In the genomic region with DNA sequence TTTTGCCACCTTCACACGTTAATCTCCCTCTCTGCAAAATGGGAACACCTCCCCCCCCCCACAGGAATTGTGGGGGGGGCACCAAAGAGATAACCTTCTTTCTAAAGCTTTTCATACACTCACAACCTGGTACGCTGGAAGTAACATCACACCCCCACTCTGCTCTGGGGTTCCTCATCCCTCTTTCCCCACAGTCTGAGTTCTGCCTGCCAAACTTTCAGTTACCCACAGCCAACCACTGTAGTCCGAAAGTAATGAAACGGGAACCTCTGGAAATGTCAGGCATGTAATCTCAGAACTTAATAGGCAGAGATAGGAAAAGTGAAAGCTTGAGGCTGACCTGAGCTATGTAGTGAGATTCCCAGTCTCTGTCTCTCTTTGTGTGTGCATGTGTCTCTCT, we compare ENCODE assay signal across 31 mouse cellular contexts. TPM values are rescaled to one million over a fixed set of nuclear protein-coding genes. Genes with fewer than 3 reads are reported as not detected.
"Had no signal": no experiment of that assay in that cellular context is flagged by ENCODE, and none has a peak within 500 bp of the region (broad histone marks: within the 10 kb centered on the region; RNA-seq: fewer than 3 reads in every experiment).

No protein-coding gene starts in this region.

- H3K27me3 ChIP-seq: heart, embryonic 13.5 days; heart, embryonic 15.5 days; hindbrain, embryonic 12.5 days; intestine, embryonic 15.5 days; kidney, embryonic 15.5 days; limb, embryonic 12.5 days; liver, embryonic 13.5 days had no signal

- H3K4me2 ChIP-seq: heart, embryonic 11.5 days; heart, embryonic 13.5 days; heart, embryonic 15.5 days; hindbrain, embryonic 12.5 days; hindbrain, embryonic 14.5 days; intestine, embryonic 15.5 days; kidney, embryonic 15.5 days; limb, embryonic 12.5 days; liver, embryonic 11.5 days; liver, embryonic 13.5 days had no signal

- H3K9me3 ChIP-seq: heart, embryonic 13.5 days; heart, embryonic 15.5 days; hindbrain, embryonic 10.5 days; hindbrain, embryonic 12.5 days; intestine, embryonic 15.5 days; kidney, embryonic 15.5 days; limb, embryonic 10.5 days; limb, embryonic 12.5 days; liver, embryonic 13.5 days had no signal

- H3K4me3 ChIP-seq: heart, adult 2 months; heart, embryonic 13.5 days; heart, embryonic 15.5 days; hindbrain, embryonic 10.5 days; hindbrain, embryonic 12.5 days; intestine, embryonic 15.5 days; kidney, embryonic 15.5 days; layer of hippocampus, adult 2 months; left cerebral cortex, adult 2 months; limb, embryonic 10.5 days; limb, embryonic 12.5 days; liver, embryonic 13.5 days had no signal

- DNase-seq: gastrocnemius, postnatal 25 days; heart, adult 11 months; heart, adult 2 months; heart, postnatal 4 days; kidney, adult 18-20 months; kidney, adult 8-10 months; kidney, postnatal 14 days; kidney, postnatal 4 days; liver; liver, embryonic 13.5 days had no signal

- H3K36me3 ChIP-seq: heart, embryonic 13.5 days; heart, embryonic 15.5 days; hindbrain, embryonic 10.5 days; hindbrain, embryonic 12.5 days; intestine, embryonic 15.5 days; kidney, embryonic 15.5 days; limb, embryonic 10.5 days; limb, embryonic 12.5 days; liver, embryonic 13.5 days had no signal

- H3K9ac ChIP-seq: heart, embryonic 13.5 days; heart, embryonic 15.5 days; hindbrain, embryonic 12.5 days; hindbrain, embryonic 14.5 days; intestine, embryonic 15.5 days; kidney, embryonic 15.5 days; limb, embryonic 12.5 days; liver, embryonic 13.5 days had no signal

- ATAC-seq: hindbrain, embryonic 16.5 days; inflammation-experienced regulatory T-cells, adult 6 months; intestine, embryonic 15.5 days; intestine, postnatal 0 days had no signal

- H3K27ac ChIP-seq: heart, adult 2 months; heart, embryonic 13.5 days; hindbrain, embryonic 10.5 days; hindbrain, embryonic 12.5 days; hindbrain, embryonic 14.5 days; intestine, embryonic 15.5 days; layer of hippocampus, adult 2 months; left cerebral cortex, adult 2 months; liver, embryonic 13.5 days had no signal

RNA-seq across cellular contexts. Expression of a gene that starts 7.5 kb away (rescaled TPM):
- total RNA-seq: gastrocnemius, adult 18-20 months; gastrocnemius, adult 8-10 months; gastrocnemius, postnatal 25 days; gastrocnemius, postnatal 4 days; heart, adult 2 months; heart, postnatal 25 days; heart, postnatal 4 days had no signal
- polyA plus RNA-seq: heart, adult 2 months; heart, embryonic 11.5 days; heart, embryonic 13.5 days; heart, postnatal 0 days; limb, embryonic 12.5 days; liver, embryonic 11.5 days; liver, embryonic 13.5 days had no signal
